Mouse (Mus musculus) liver, embryonic 14.5 days (tissue): Measurements from ENCODE around the gene Sebox.

Experiments
- CTCF ChIP-seq: IDR thresholded peaks from 2 replicates; pipeline ENCODE4 v1.5.1; 2016; ENCODE audit warnings: antibody characterized with exemption, low read depth, control low read depth
- EP300 ChIP-seq: IDR thresholded peaks from 2 replicates; pipeline ENCODE4 v1.6.1; 2016; ENCODE audit warnings: antibody characterized with exemption, low read depth

DNA sequence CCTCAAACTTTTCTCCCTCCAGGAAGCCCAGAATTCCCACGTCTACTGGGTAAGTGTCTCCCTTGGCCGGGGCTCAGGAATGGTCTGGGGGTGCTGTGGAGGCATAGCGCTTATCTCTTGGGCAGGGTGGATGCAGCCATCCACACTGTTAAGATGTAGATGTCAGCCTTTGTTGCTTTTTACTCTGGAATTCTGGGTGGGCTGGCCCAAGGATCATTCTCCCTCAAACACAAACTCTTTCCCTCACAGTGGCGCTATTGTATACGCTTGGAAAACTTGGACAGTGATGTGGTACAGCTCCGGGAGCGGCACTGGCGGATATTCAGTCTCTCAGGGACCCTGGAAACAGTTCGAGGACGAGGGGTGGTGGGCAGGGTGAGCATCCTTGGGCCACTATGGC is 15.7 kb downstream of the Sebox start:
- TF ChIP-seq CTCF (no peak), EP300 (no peak)
